Mouse (Mus musculus): Measurements from ENCODE around the gene Txndc15. TPM values are rescaled to one million over a fixed set of nuclear protein-coding genes. Genes with fewer than 3 reads are reported as not detected.
"Not testable (repeated sequence)": the region's sequence is repeated elsewhere in the genome, so short reads cannot be mapped to it uniquely, and the experiment has no call there.

Txndc15 gene
- total RNA-seq (2017), result 25.3 and 31.1 TPM in 2 replicates

DNA sequence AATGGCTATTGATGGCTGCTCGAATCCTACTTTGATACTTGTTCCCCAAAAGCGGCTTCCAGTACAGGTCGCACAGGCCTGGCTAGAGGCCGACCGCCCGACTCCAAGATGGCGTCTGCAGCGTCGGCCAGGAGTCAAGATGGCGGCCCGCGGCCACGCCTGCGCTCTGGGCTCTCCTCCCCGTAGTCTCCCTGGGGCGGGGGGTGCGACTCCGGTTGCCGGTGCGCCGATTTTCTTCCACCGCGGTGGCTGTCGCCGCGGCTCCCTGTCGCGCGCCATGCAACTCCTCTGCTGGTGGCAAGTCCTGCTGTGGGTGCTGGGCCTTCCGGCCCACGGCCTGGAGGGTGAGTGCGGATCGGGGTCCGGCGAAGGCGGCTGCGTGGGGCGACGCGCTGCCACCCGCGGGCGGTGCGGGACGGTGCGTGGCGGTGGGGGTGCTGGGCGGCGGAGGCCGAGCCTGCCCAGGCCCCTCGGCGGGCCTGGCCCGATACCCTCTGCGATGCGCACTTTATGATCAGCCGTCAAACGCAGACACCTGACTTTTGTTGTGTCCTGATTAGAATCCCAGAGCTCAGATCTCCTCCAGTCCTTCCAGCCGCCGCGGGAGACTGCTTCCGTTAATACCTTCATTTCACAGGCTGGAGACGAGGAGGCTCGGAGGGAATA, at the start of gene Txndc15:
TSS of gene Txndc15 (plus strand) at position 150 of the 666 bp plus-strand sequence.
- ATAC-seq (ENCODE audit: extremely low read depth, insufficient number of reproducible peaks, low FRiP score, poor library complexity, severe bottlenecking), result peak; percentile 81

DNA sequence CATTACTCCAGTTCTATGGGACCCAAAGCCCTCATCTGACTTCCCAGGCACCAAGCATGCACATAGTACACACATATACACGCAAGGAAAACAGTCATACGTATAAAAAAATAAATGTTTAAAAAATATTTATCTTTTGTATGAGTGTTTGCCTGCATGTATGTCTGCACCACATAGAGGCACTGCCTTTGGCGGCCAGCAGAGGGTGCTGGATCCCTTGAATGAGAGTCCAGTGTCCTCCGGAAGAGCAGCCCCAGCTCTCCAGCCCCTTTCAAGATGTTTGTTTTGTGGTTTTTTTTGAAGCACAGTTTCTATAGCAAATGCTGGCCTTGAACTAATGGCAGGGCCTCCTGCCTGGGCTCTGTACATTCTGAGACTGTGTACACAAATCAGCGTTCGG, 45.9 kb upstream of the Txndc15 start:
- ATAC-seq (ENCODE audit: extremely low read depth, insufficient number of reproducible peaks, low FRiP score, poor library complexity, severe bottlenecking), result no peak

- no peak for ATAC-seq (ENCODE audit: extremely low read depth, insufficient number of reproducible peaks, low FRiP score, poor library complexity, severe bottlenecking)
These were observed 41.7 kb upstream of the Txndc15 start for GRCm38 (mm10) chr13:55672711-55673110.

DNA sequence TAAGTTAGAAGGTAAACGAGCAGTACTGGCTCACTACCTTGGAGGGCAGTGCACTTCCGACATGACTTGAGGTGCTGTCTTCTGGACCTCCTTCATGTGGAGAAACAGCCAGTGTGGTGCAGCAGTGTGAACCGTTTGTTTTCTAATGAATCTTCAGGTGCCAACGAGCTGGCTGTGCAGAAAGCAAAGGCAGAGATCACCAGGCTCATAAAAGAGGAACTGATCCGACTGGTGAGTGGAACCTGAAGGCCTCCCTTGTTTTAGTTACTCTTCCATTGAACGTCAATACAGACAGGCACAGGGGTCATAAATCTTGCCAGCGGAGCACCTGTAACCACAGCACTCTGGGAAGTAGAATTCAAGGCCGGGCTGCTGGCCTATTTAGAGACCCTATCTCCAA, 37.1 kb upstream of the Txndc15 start:
- no peak for ATAC-seq (ENCODE audit: extremely low read depth, insufficient number of reproducible peaks, low FRiP score, poor library complexity, severe bottlenecking)

GRCm38 (mm10) chr13:55682201-55682600, 32.2 kb upstream of the Txndc15 start:
- ATAC-seq (ENCODE audit: extremely low read depth, insufficient number of reproducible peaks, low FRiP score, poor library complexity, severe bottlenecking), result no peak

DNA sequence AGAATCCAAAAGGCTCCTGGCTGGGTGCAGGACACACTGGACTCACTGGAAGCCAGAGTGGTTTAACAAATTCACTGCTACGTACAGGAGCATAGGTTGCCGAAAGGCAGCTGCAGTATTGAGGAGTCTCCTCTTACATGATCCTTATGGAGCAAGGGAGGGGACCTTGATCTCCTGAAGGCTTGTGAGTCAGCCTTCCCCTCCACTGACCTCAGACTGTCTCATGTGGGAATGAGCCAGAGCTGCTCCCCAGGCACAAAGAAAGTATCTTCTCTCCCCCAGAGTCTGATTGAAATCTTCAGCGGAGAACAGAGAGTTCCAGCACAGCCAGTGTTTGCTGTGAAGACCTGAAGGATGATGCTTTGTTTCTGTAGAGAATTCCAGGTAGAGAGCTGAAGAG, 30.9 kb upstream of the Txndc15 start:
- ATAC-seq (ENCODE audit: extremely low read depth, insufficient number of reproducible peaks, low FRiP score, poor library complexity, severe bottlenecking), result no peak

DNA sequence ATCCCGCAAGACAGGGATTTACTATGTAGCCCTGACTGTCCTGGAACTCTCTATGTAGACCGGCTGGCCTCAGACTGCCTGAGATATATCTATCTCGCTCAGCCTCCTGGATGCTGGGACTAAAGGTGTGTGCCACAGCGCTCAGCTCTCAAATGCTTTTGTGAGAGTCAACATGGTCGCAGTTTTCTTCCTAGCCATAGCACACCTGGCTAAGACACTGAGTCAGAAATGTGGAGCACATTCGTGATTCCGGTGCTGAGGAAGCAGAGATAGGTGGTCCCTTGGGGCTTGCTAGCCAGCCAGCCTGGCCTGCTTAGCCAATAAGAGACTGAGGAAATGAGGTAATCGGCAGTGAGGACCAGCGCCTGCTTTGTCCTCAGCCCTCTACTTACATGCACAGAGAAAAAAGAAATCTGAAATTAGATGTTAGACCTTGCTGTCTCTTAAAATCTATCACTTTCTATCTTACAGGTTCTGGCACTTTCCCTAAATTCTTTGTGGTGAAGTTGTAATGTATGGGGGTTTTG, 28.3 kb upstream of the Txndc15 start:
- ATAC-seq (ENCODE audit: extremely low read depth, insufficient number of reproducible peaks, low FRiP score, poor library complexity, severe bottlenecking), result no peak

GRCm38 (mm10) chr13:55687927-55688602, 26.4 kb upstream of the Txndc15 start:
- no peak for ATAC-seq (ENCODE audit: extremely low read depth, insufficient number of reproducible peaks, low FRiP score, poor library complexity, severe bottlenecking)

DNA sequence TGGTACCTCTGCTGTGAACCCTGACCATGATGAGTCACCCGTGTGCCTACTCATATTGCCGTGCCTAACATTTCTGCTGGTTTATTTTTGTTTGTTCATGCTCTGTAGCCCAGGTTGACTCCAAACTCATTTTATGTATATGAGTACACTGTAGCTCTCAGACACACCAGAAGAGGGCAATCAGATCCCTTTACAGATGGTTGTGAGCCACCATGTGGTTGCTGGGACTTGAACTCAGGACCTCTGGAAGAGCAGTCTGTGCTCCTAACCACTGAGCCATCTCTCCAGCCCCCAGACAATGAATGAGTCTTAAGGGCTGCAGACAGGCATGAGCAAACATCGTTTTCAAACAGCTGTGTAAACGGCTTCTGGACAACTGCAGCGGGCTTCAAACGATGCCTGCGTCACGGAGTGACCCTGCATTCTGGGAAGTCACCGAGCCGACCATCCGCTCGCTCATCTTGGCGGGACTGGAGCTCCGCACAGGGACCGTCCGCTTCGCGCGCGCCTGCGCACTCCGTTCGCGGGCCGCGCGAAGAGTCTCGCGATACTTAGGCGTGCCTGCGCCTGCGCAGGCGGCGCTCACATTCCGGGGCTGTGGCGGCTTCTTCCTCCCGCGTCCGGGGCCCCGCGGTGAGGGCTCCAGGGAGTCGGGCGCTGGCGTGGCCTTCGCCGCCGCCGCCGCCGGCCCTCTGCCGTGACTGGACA, 21.8 kb upstream of the Txndc15 start, which contains the start of gene B230219D22Rik:
TSS of gene B230219D22Rik (plus strand) at position 590 of the 708 bp plus-strand sequence.
- ATAC-seq (ENCODE audit: extremely low read depth, insufficient number of reproducible peaks, low FRiP score, poor library complexity, severe bottlenecking), result peak; percentile 78

DNA sequence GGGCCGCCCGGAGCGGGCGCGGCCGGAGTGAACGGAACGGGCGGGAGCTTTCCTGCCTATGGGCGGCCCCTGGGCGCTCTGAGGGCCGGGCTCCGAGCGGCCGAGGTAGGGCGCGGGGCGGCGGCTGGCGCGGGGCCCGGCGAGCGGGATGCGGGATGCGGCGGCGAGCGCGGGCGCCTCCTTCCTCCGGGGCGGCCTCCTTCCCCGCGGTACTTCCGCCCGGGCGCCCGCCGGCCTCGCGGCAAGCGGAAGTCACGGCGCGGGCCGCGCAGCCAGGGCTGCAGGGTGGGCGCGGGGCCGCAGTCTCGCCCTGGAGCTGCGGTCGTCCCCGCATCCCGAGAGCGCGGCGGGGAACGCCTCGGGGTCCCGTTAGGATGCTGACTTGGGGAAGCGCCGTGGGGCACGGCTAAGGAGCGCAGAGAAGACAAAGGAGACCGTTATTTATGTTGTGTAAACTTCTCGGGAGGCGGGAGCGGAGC, 21.2 kb upstream of the Txndc15 start:
- peak; percentile 31; the same call in 1 of the 2 replicates for ATAC-seq (ENCODE audit: extremely low read depth, insufficient number of reproducible peaks, low FRiP score, poor library complexity, severe bottlenecking)

DNA sequence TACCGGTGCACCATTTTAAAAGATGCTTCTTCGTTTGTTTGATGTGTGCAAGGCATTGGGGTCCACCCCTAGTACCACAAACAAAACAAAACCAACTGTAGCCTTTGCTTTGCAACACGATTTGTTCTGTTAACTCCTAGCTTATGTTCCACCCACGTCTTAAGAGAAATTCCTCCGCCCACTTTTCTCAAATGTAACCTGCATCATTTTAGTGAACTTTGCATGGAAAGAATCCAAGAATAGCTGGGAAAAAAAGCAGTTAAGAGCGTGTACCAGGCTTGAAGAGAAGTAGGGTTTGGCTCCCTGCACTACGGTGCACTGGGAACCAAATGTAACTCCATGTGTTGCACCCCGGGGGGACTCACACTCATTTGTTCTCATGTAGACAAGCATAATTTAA, 20.3 kb upstream of the Txndc15 start:
- no peak for ATAC-seq (ENCODE audit: extremely low read depth, insufficient number of reproducible peaks, low FRiP score, poor library complexity, severe bottlenecking)

DNA sequence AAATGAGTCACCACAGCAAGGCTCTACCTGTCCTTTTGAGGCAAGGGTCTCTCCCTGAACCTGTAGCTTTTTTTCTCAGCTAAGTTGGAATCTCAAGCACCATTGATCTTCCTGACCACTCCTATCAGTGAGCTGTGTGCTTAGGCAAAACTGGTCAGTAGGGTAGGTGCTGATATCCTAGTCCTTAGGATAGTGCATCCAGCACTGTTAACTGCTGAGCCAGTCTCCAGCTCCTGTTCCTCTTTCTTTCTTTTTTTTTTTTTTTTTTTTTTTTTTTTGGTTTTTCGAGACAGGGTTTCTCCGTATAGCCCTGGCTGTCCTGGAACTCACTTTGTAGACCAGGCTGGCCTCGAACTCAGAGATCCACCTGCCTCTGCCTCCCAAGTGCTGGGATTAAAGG, 18.5 kb upstream of the Txndc15 start:
- not testable (repeated sequence) for ATAC-seq (ENCODE audit: extremely low read depth, insufficient number of reproducible peaks, low FRiP score, poor library complexity, severe bottlenecking)

DNA sequence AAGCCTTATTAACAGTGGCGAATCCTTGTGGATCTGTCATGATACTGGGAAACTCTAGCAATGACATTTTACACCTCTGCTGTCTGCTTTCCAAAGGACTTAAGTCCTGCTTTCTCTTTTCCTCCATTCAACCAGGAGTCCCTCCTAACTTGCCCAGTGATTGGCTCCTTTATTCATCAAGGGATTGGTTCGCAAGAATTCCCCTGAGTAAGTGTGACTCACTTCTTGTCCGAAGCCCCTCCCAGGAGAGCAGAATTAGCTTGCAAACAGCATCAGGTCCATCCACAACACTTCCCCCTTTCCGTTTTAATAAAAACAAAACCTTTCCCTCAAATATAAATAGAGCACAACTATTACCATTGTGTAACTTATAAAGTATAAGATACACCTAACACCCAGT, 10.1 kb upstream of the Txndc15 start:
- ATAC-seq (ENCODE audit: extremely low read depth, insufficient number of reproducible peaks, low FRiP score, poor library complexity, severe bottlenecking), result no peak

DNA sequence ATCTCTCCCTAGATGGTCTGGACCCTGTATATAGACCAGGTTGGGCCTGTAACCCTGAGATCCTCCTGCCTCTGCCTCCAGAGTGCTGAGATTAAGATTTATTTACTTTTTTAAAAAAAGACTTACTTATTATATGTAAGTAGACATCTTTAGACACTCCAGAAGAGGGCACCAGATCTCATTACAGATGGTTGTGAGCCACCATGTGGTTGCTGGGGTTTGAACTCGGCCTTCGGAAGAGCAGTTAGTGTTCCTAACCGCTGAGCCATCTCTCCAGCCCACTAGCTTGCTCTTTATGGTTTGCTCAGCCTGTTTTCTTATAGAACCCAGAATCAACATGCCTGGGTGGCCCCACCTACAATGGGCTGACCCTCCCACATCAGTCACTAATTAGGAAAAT, 1.6 kb upstream of the Txndc15 start:
- no peak for ATAC-seq (ENCODE audit: extremely low read depth, insufficient number of reproducible peaks, low FRiP score, poor library complexity, severe bottlenecking)

GRCm38 (mm10) chr13:55715167-55715512, 690 bp downstream of the Txndc15 start:
- ATAC-seq (ENCODE audit: extremely low read depth, insufficient number of reproducible peaks, low FRiP score, poor library complexity, severe bottlenecking), result no peak

- ATAC-seq (ENCODE audit: extremely low read depth, insufficient number of reproducible peaks, low FRiP score, poor library complexity, severe bottlenecking), result no peak
These were observed 1.6 kb downstream of the Txndc15 start for GRCm38 (mm10) chr13:55715908-55716510.

- ATAC-seq (ENCODE audit: extremely low read depth, insufficient number of reproducible peaks, low FRiP score, poor library complexity, severe bottlenecking), result no peak
These were observed 7.1 kb downstream of the Txndc15 start for GRCm38 (mm10) chr13:55721516-55721915.

- no peak for ATAC-seq (ENCODE audit: extremely low read depth, insufficient number of reproducible peaks, low FRiP score, poor library complexity, severe bottlenecking)
These were observed 7.5 kb downstream of the Txndc15 start for GRCm38 (mm10) chr13:55721995-55722394.

- no peak for ATAC-seq (ENCODE audit: extremely low read depth, insufficient number of reproducible peaks, low FRiP score, poor library complexity, severe bottlenecking)
These were observed 12.2 kb downstream of the Txndc15 start for GRCm38 (mm10) chr13:55726598-55727119.
